Mouse (Mus musculus) CH12.LX (cell line): ENCODE results near the gene A530084C06Rik. TPM values are rescaled to one million over a fixed set of nuclear protein-coding genes. Genes with fewer than 3 reads are reported as not detected.

Experiments used
- DNase-seq: peaks from one replicate; pipeline ENCODE4 v3.0.0-alpha.2; 2013; ENCODE audit errors: extremely low read depth
- H3K27ac ChIP-seq: 2 replicates; pipeline ENCODE4 v1.5.1; 2012; ENCODE audit warnings: low read depth, mild to moderate bottlenecking, control low read depth, moderate library complexity; ENCODE audit not compliant: insufficient read depth
- H3K27me3 ChIP-seq: replicated peaks from 2 replicates; pipeline ENCODE3; 2012; ENCODE audit warnings: inconsistent platforms
- H3K36me3 ChIP-seq, 2 experiments: replicated peaks in 1 of 2; 2 replicates each; pipeline versions ENCODE3 to v1.6.1; 2012; ENCODE audit warnings: inconsistent platforms in 1 of 2, low read length in 1 of 2, mild to moderate bottlenecking in 1 of 2, mixed read lengths in 1 of 2, moderate library complexity in 1 of 2; ENCODE audit not compliant: control insufficient read depth in 1 of 2, insufficient read depth in 1 of 2
- H3K4me1 ChIP-seq, 2 experiments: 2 replicates each; pipeline ENCODE4 v1.6.1; 2012; ENCODE audit warnings: inconsistent platforms in 1 of 2, moderate library complexity in 1 of 2; ENCODE audit not compliant: insufficient read depth in 2 of 2, control insufficient read depth in 1 of 2
- H3K4me2 ChIP-seq: 2 replicates; pipeline ENCODE4 v1.6.1; 2012; ENCODE audit warnings: low read depth, mild to moderate bottlenecking, control low read depth; ENCODE audit not compliant: poor library complexity, insufficient read depth, severe bottlenecking
- H3K4me3 ChIP-seq, 3 experiments: fragments of 150-350 bp in 1 of 3; sonication (generic) in 1 of 3; replicated peaks in 1 of 3; 2 replicates each; pipeline versions ENCODE3 to v1.5.1; 2011 to 2012; ENCODE audit warnings: low read depth in 2 of 3, low read length in 2 of 3, mild to moderate bottlenecking in 2 of 3, moderate library complexity in 2 of 3, control low read depth in 1 of 3, improper control_type of control experiment in 1 of 3, inconsistent platforms in 1 of 3, mixed read lengths in 1 of 3; ENCODE audit not compliant: poor library complexity in 1 of 3
- H3K79me2 ChIP-seq: replicated peaks from 2 replicates; pipeline ENCODE4 v1.6.1; 2012; ENCODE audit warnings: mild to moderate bottlenecking, moderate library complexity; ENCODE audit not compliant: control insufficient read depth, poor library complexity, insufficient read depth, severe bottlenecking; ENCODE audit errors: extremely low read depth
- H3K9ac ChIP-seq: 2 replicates; pipeline ENCODE4 v1.6.1; 2012; ENCODE audit warnings: low read depth, mild to moderate bottlenecking, control low read depth, moderate library complexity; ENCODE audit not compliant: insufficient read depth
- H3K9me3 ChIP-seq: replicated peaks from 2 replicates; pipeline ENCODE3; 2012; ENCODE audit warnings: low read length, inconsistent platforms, mixed read lengths
- BHLHE40 ChIP-seq: IDR thresholded peaks from 2 replicates; pipeline ENCODE4 v1.6.1; 2011; ENCODE audit warnings: mild to moderate bottlenecking, low read depth, low read length, improper control_type of control experiment
- JUN ChIP-seq: IDR thresholded peaks from 2 replicates; pipeline ENCODE4 v1.6.1; 2011; ENCODE audit warnings: low read depth, mild to moderate bottlenecking, low read length, improper control_type of control experiment, moderate library complexity; ENCODE audit not compliant: insufficient read depth
- dilution Hi-C: fragments of 300-500 bp; cut with MboI; formaldehyde crosslinking; loops from 2 replicates; pipeline ENCODE4 v1.14.3; 2020; ENCODE audit warnings: low sequenced_read_pairs; ENCODE audit not compliant: extremely low pct_unique_long_range_greater_than_20kb, extremely low pct_ligation_motif_present
- in situ Hi-C: fragments of 300-500 bp; cut with MboI; formaldehyde crosslinking; loops from 3 replicates; pipeline ENCODE4 v1.14.3; 2019; ENCODE audit warnings: low sequenced_read_pairs, low pct_ligation_motif_present, low pct_unique_long_range_greater_than_20kb, mixed read lengths
- polyA plus RNA-seq: library from polyadenylated mRNA; unstranded; fragments of >175 nt; gene quantifications from 2 replicates; pipeline ENCODE4 v1.2.1, GENCODE M21; 2012; ENCODE audit warnings: low read depth; ENCODE audit not compliant: insufficient read length
- total RNA-seq, 2 experiments: library from RNA; depleted of rRNA; stranded (reverse); fragments of 300-350 nt in 1 of 2; fragments of >200 nt in 1 of 2; gene quantifications; 2 replicates each; pipeline ENCODE4 v1.2.3; 2012 to 2014

A530084C06Rik gene
- total and polyA plus RNA-seq, 3 experiments = not detected

DNA sequence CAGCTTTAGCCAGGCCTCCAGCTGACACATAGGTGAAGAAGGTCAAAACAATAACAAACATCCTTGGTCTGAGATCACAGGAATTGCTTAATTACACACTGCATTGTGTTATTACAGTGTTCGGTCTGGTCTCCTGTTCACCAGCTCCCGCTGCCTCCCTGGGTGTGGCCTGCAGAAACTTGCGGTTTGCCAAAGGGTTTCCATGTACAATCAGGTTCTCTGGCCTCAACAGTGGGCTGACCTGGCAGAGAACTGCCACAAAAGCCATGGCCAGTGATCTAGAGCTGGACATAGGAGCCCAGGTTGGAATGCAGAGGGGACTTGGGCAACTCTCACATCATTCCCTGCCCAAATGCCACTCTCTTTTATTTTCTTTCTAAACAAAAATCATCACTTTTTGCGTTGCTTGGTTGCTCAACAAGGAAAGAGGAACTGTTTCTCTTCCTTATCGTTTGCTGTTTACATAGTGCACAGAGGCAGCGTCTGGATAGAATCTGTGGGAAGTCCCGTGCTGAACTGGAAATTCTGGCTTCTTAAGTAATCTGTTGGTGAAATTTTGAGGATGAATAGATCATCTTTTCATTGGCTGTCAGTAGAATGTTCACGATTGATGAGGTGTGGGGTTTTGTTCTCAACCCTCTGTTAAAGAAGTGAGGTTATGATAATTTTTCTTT, 52.5 kb downstream of the A530084C06Rik start:
- Histone ChIP-seq H3K4me2 (no peak overlapping the region), H3K9me3 (no peaks in the 10 kb centered on the region), H3K36me3 (no peaks in the 10 kb centered on the region), H3K27me3 (no peaks in the 10 kb centered on the region), H3K27ac (no peak overlapping the region), H3K9ac (no peak overlapping the region), H3K79me2 (no peaks in the 10 kb centered on the region), H3K4me1 (peaks cover 7 to 8% of the 10 kb centered on the region in 2 experiments), H3K4me3 (no peak overlapping the region)
- dilution Hi-C loops (no loop called here), in situ Hi-C loops (no loop called here)
- no peak for DNase-seq
- TF ChIP-seq JUN = no peak
- peak; percentile 40; the same call in 1 of the 2 replicates for TF ChIP-seq BHLHE40

Other genes starting within 250 kb of the A530084C06Rik start
- not detected in 2 replicates for gene Foxq1, start 3.2 kb downstream of the A530084C06Rik start, total RNA-seq (2012; rRNA removed)
- gene Foxq1, start 3.2 kb downstream of the A530084C06Rik start, total RNA-seq (2014; rRNA removed) = not detected in 2 replicates
- not detected in 2 replicates for gene Foxq1, start 3.2 kb downstream of the A530084C06Rik start, polyA plus RNA-seq
- gene Foxf2, start 66.5 kb upstream of the A530084C06Rik start, total RNA-seq (2012; rRNA removed) = not detected in 2 replicates
- gene Foxf2, start 66.5 kb upstream of the A530084C06Rik start, total RNA-seq (2014; rRNA removed) = not detected in 2 replicates
- gene Foxf2, start 66.5 kb upstream of the A530084C06Rik start, polyA plus RNA-seq = not detected in 2 replicates
- not detected in 2 replicates for gene Foxc1, start 247.3 kb upstream of the A530084C06Rik start, total RNA-seq (2012; rRNA removed)
- not detected in 2 replicates for gene Foxc1, start 247.3 kb upstream of the A530084C06Rik start, total RNA-seq (2014; rRNA removed)
- not detected in 2 replicates for gene Foxc1, start 247.3 kb upstream of the A530084C06Rik start, polyA plus RNA-seq